Mouse (Mus musculus) kidney, adult 11 months (tissue): ENCODE measurements at regions not wholly inside any gene's neighbourhood (a gene's known extent, or its start where the extent isn't known, plus 50 kb on each side); places are given as distances from the start of the nearest gene placed in this dataset.

ENCODE experiments used
- DNase-seq: peaks from one replicate; pipeline ENCODE4 v3.0.0; 2022

DNA sequence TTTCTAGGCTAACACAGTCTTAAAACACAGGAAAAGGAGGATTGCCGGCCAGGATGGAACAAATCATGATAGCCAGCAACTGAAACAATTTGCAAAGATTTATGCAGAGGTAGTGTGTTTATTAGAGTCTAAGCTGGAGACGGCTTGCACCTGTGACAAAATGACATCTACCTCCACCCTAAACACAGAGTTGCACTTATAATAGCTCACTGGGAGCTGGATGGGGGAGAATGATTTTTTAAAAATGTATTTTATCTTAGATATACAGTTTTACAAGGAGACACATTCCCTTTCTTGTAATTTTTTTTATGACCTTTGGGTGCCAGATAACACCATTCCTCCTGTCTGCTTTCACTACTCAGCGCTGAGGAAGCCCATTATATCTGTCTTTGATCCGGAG, 76.7 kb upstream of the Zfhx3 start:
- DNase-seq = no peak

DNA sequence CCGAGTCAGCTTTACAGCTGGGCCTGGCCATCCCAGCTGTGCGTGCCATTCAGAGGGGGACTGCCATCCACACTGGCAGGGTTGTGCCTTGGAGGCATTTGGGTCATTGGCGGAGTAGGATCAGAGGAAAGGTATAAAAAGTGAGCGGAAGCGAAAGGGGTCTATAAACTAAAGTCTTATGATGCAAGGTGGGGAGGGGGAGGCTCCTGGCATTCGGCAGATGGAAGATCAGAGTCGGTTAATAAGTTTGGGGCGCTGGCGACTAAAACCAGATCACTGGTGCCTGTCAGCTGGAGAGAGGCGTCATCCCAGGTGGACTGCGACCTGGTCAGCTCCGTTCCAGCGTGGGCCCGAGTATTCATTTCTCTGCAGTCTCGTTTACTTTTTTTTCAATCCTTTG, 70.7 kb upstream of the Zfhx3 start:
- DNase-seq = no peak

DNA sequence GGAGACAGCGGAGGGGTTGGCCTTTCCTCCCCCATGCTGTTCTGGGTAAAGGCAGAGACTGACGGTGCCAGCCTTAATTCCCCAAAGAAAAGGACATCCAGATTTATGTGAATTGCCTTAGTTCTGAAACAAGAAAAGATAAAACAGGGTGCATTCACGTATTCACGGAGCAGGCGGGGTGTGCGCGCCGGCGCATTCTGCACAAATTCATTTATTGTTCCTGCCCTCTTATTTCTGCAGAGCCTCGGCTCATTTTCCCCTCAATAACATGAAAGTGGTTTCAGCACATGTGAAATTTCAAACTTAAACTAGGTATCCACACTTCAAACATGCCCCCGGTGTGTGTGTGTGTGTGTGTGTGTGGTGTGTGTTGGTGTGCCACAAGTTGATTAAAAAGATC, 70.3 kb upstream of the Zfhx3 start:
- no peak for DNase-seq

DNA sequence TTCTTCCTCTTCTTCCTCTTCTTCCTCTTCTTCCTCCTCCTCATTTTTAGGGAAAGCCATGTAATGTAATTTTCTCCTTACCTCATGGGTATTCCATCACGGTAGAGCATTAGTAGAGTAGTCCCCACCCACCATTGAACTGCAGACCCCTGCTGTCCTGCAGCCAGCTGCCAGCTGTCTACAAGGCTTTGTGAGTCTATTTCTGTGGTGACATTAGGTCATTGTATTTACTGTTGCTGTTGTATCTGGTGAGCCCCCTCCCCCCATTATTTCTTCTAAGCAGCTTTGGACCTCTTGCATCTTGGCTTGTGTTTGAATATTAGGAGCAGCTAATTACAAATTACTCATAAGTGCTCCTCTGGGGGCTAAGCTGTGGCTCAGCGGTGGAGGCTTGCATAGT, 66.0 kb upstream of the Zfhx3 start:
- no peak for DNase-seq

DNA sequence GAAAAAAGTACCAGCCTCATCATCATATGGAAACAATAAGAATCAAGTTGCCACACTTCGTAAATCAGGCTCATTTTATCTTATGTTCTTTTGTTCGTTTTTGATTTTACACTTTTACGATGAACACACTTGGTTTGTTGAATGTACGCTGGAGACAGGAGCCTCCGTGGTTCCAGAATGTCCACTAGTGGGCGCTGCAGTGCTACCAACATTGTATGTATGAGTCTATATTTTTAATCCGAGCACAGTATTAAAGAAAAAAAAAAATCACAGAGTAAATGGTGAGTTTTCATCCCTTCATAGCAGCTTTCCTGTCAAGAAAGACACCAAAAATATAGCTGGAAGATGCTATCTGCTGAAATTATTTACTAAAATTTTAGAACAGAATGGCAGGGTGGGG, 60.6 kb upstream of the Zfhx3 start:
- peak; percentile 8 for DNase-seq

DNA sequence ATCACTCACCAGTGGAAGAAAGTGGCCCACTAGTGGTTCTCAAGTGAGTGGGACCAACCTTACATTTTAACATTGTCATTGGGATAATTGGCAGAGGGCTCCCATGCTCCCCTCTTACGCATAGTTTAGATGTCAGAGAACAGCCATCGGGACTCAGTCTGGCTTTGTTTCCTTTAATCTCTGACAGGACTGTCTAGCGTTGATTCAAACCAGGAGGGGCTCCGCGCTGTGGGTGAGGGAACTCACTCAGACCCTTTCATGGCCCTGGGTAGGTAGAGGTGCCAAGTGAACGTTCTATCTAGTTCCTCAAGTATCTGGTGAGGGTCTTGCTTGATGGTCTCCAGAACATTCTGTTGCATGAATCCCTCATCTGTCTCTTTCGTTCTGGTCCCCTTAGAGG, 56.9 kb upstream of the Zfhx3 start:
- no peak for DNase-seq

DNA sequence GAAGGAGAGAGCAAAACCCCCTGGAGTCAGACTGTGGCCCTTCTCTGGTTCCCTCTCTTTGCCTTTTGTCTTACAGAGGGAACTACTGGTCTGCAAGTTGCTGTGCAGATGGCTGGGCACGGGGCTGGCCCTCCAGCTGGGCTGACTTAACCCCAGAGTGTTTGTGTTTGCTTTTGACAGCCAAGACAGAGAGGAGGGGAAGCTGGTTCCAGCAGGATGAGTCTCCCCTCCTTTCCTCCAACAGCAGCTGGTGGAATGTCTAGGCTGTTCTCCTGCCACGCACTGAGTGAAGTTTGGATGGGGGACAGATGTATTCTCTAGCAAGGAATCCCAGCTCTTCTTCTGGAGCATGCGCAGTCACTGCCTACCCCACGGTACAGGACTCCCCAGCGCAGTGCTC, 56.5 kb upstream of the Zfhx3 start:
- DNase-seq = no peak

DNA sequence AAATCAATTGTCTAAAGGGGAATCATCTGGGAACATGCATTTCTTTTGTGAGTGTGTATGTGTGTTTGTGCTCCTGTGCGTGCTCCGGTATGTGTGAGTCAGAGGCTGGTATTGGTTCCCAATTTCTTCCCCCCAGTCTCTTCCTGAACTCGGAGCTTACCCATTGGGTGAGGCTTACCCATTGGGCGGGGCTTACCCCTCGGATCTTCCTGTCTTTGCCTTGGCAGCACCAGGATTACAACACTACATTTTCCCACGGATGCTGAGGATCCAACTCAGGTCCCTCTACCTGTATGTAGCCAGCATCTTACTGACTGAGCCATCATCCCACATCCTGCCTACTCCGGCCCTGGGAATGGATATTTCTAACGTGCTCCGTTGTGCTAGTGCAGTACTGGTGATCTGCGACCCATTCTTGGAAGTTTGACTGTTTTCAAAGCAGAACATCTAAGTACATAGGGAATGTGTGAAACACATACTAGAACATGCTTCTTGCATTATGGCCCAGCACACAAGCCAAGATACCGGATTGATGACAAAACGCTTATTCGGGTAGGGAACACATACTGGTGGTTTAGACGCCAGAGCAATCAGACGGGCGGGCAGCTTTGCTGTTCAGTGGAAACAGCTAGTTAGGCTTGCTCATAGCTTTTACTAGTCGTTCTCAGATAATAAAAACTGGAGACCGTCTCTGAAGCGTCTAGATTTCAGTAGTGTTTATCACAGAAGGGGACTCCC, 55.8 kb upstream of the Zfhx3 start:
- no peak for DNase-seq

DNA sequence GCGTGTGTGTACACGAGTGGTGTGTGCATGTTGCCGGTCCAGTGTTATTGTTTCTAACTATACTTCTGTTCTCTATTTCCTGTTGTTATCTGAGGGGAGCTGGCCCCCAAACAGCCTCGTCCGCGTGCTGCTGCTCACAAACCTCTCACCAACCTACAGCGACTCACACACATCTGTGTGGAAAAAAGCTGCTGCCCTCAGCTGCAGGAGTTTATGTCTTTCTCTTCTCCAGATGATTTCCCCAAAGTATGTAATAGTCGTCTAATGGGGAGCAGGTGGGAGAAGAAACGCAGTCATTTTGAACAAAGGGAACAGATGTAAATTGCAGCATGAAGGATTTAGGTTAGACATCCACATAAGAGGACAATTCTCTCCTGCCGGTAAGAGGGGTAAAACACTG, 55.1 kb upstream of the Zfhx3 start:
- DNase-seq = no peak

DNA sequence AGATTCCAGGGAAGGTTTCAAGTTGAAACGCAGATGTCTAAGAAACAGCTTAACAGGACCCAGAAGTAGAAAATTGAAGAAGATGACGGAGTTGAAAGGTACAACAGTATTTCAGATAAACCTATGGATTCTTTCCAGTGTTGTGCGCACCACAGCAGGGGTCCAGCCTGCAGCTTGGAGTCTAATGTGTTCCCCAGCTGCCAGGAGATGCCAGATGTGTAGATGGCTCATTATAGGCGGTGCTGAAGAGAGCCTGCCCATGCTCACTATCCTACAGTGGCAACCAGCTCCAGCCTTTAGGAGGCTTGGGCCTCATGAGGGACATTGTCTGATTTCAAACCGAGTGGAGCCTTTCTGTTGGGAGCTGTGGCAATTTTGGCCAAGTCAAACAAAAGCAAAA, 51.5 kb upstream of the Zfhx3 start:
- DNase-seq = no peak
